10 mouse cellular contexts compared by ENCODE assay signal in genomic region chr11:102339195-102339594, GRCm38 (mm10). TPM values are rescaled to one million over a fixed set of nuclear protein-coding genes. Genes with fewer than 3 reads are reported as not detected.
A peak's percentile ranks its signal among the peaks of the same experiment; 100 is the strongest.
DNase-seq lines count a peak whose midpoint lies in the region; ATAC-seq and TF ChIP-seq lines count a peak whose summit lies in the region.
"Had no signal": no experiment of that assay in that cellular context is flagged by ENCODE, and none has a peak within 500 bp of the region (broad histone marks: within the 10 kb centered on the region; RNA-seq: fewer than 3 reads in every experiment).

No protein-coding gene starts in this region.

- 73% methylated on average over 11 of the region's 11 CpGs for WGBS in forebrain, embryonic 13.5 days
- 82% methylated on average over 11 of the region's 11 CpGs for WGBS in forebrain, embryonic 11.5 days
- WGBS in midbrain, postnatal 0 days: 78% methylated on average over 11 of the region's 11 CpGs
- 83% methylated on average over 11 of the region's 11 CpGs for WGBS in midbrain, embryonic 14.5 days

- H3K36me3 ChIP-seq in forebrain, embryonic 13.5 days (ENCODE audit: poor library complexity, severe bottlenecking): no peaks in the 10 kb centered on the region
- H3K36me3 ChIP-seq in forebrain, embryonic 11.5 days (ENCODE audit: control insufficient read depth, insufficient read depth, low read length): no peaks in the 10 kb centered on the region
- no peaks in the 10 kb centered on the region for H3K36me3 ChIP-seq in midbrain, postnatal 0 days (ENCODE audit: insufficient read depth, low read length)
- no peaks in the 10 kb centered on the region for H3K36me3 ChIP-seq in midbrain, embryonic 14.5 days (ENCODE audit: control insufficient read depth, insufficient read depth, low read length)
- H3K36me3 ChIP-seq: hindbrain, embryonic 10.5 days had no signal

- H3K9ac ChIP-seq in forebrain, embryonic 13.5 days: no peak overlapping the region
- no peak overlapping the region for H3K9ac ChIP-seq in forebrain, embryonic 11.5 days (ENCODE audit: low read length)
- no peak overlapping the region for H3K9ac ChIP-seq in midbrain, postnatal 0 days (replicated peaks; ENCODE audit: low read length, poor library complexity, severe bottlenecking)
- no peak overlapping the region for H3K9ac ChIP-seq in midbrain, embryonic 14.5 days (replicated peaks; ENCODE audit: low read length)

- no peak overlapping the region for H3K4me2 ChIP-seq in forebrain, embryonic 13.5 days
- no peak overlapping the region for H3K4me2 ChIP-seq in forebrain, embryonic 11.5 days (ENCODE audit: low read depth, low read length, severe bottlenecking)
- no peak overlapping the region for H3K4me2 ChIP-seq in midbrain, postnatal 0 days (ENCODE audit: low read depth, low read length, poor library complexity, severe bottlenecking)
- no peak overlapping the region for H3K4me2 ChIP-seq in midbrain, embryonic 14.5 days (ENCODE audit: low read length)

- no peak overlapping the region for H3K4me3 ChIP-seq in forebrain, embryonic 13.5 days
- H3K4me3 ChIP-seq in forebrain, embryonic 11.5 days (ENCODE audit: low read depth, low read length): no peak overlapping the region
- H3K4me3 ChIP-seq in midbrain, postnatal 0 days (ENCODE audit: low read depth, low read length): no peak overlapping the region
- H3K4me3 ChIP-seq in midbrain, embryonic 14.5 days (replicated peaks; ENCODE audit: low read depth, low read length): no peak overlapping the region
- no peak overlapping the region for H3K4me3 ChIP-seq in layer of hippocampus, adult 2 months
- H3K4me3 ChIP-seq: hindbrain, embryonic 10.5 days had no signal

- peaks cover 13% of the 10 kb centered on the region for H3K4me1 ChIP-seq in forebrain, embryonic 13.5 days
- no peaks in the 10 kb centered on the region for H3K4me1 ChIP-seq in forebrain, embryonic 11.5 days (replicated peaks; ENCODE audit: control insufficient read depth, insufficient read depth, low read length)
- H3K4me1 ChIP-seq in midbrain, postnatal 0 days (ENCODE audit: insufficient read depth, low read length): no peaks in the 10 kb centered on the region
- no peaks in the 10 kb centered on the region for H3K4me1 ChIP-seq in midbrain, embryonic 14.5 days (ENCODE audit: control insufficient read depth, insufficient read depth, low read length)

- no peaks in the 10 kb centered on the region for H3K27me3 ChIP-seq in forebrain, embryonic 13.5 days
- no peaks in the 10 kb centered on the region for H3K27me3 ChIP-seq in forebrain, embryonic 11.5 days (ENCODE audit: control insufficient read depth, insufficient read depth, low read length)
- no peaks in the 10 kb centered on the region for H3K27me3 ChIP-seq in midbrain, postnatal 0 days (ENCODE audit: insufficient read depth, low read length)
- no peaks in the 10 kb centered on the region for H3K27me3 ChIP-seq in midbrain, embryonic 14.5 days (ENCODE audit: control insufficient read depth, insufficient read depth, low read length)

- H3K27ac ChIP-seq in forebrain, embryonic 13.5 days: peak overlapping the region; percentile 55
- H3K27ac ChIP-seq in forebrain, embryonic 11.5 days (ENCODE audit: low read depth, low read length): no peak overlapping the region
- no peak overlapping the region for H3K27ac ChIP-seq in midbrain, postnatal 0 days (ENCODE audit: low read depth, low read length)
- no peak overlapping the region for H3K27ac ChIP-seq in midbrain, embryonic 14.5 days (replicated peaks; ENCODE audit: low read depth, low read length)
- no peak overlapping the region for H3K27ac ChIP-seq in layer of hippocampus, adult 2 months
- H3K27ac ChIP-seq: hindbrain, embryonic 10.5 days had no signal

- no peaks in the 10 kb centered on the region for H3K9me3 ChIP-seq in forebrain, embryonic 13.5 days (replicated peaks)
- no peaks in the 10 kb centered on the region for H3K9me3 ChIP-seq in forebrain, embryonic 11.5 days (ENCODE audit: control insufficient read depth, low read length)
- no peaks in the 10 kb centered on the region for H3K9me3 ChIP-seq in midbrain, postnatal 0 days (ENCODE audit: low read length)
- H3K9me3 ChIP-seq in midbrain, embryonic 14.5 days (ENCODE audit: control insufficient read depth, low read length): no peaks in the 10 kb centered on the region
- H3K9me3 ChIP-seq: hindbrain, embryonic 10.5 days had no signal

- no peak for ATAC-seq in forebrain, embryonic 13.5 days
- ATAC-seq in forebrain, embryonic 11.5 days (replicated peaks; ENCODE audit: low FRiP score): no peak
- no peak for ATAC-seq in midbrain, postnatal 0 days (ENCODE audit: low FRiP score)
- ATAC-seq in midbrain, embryonic 14.5 days (ENCODE audit: low FRiP score, low TSS enrichment): no peak

- no peak for DNase-seq in forebrain, embryonic 11.5 days (ENCODE audit: low spot score)
- DNase-seq in midbrain, postnatal 0 days (ENCODE audit: low spot score): peak; percentile 36
- DNase-seq in midbrain, embryonic 14.5 days: no peak
- peak; percentile 83 to 84 for DNase-seq in cerebellum, postnatal 36 days
- DNase-seq in lung, postnatal 14 days: peak; percentile 84
- no peak for DNase-seq in layer of hippocampus, adult 11-12 months (ENCODE audit: low spot score)
- DNase-seq in layer of hippocampus, adult 2 months (ENCODE audit: low spot score in 2 of 2): no peak

- no peak for TF ChIP-seq CTCF in midbrain, postnatal 0 days (IDR thresholded peaks at IDR 0.05)
- no peak for TF ChIP-seq CTCF in layer of hippocampus, adult 2 months (conservative IDR thresholded peaks at IDR 0.05)

RNA-seq across cellular contexts. Expression of gene Ubtf, which starts 19.7 kb away (rescaled TPM):
- 96.1 and 98.8 TPM in 2 replicates for polyA plus RNA-seq in forebrain, embryonic 13.5 days (2015; fragmentation: Nextera tagmentation; extraction: Ambion mirVana)
- polyA plus RNA-seq in forebrain, embryonic 11.5 days (2014; fragmentation: Nextera tagmentation; extraction: Ambion mirVana): 109 and 111 TPM in 2 replicates
- 64.3 and 71.4 TPM in 2 replicates for total RNA-seq in midbrain, postnatal 0 days (2014; rRNA removed)
- polyA plus RNA-seq in midbrain, postnatal 0 days (2015; fragmentation: Nextera tagmentation; extraction: Ambion mirVana): 56.3 and 64.3 TPM in 2 replicates
- 77.6 and 84.4 TPM in 2 replicates for polyA plus RNA-seq in midbrain, embryonic 14.5 days (2014; fragmentation: Nextera tagmentation; extraction: Ambion mirVana)
- total RNA-seq in layer of hippocampus, adult 2 months (2021): 100 to 1,000 TPM; 122 to 138 TPM

RNA-seq across cellular contexts. Expression of gene Slc4a1, which starts 26.8 kb away (rescaled TPM):
- 2.6 and 6.5 TPM in 2 replicates for polyA plus RNA-seq in forebrain, embryonic 13.5 days (2015; fragmentation: Nextera tagmentation; extraction: Ambion mirVana)
- polyA plus RNA-seq in forebrain, embryonic 11.5 days (2014; fragmentation: Nextera tagmentation; extraction: Ambion mirVana): 33.8 and 36.8 TPM in 2 replicates
- 0.33 and 1.1 TPM in 2 replicates for total RNA-seq in midbrain, postnatal 0 days (2014; rRNA removed)
- 0.27 and 0.42 TPM in 2 replicates for polyA plus RNA-seq in midbrain, postnatal 0 days (2015; fragmentation: Nextera tagmentation; extraction: Ambion mirVana)
- 0.51 and 2.3 TPM in 2 replicates for polyA plus RNA-seq in midbrain, embryonic 14.5 days (2014; fragmentation: Nextera tagmentation; extraction: Ambion mirVana)
- under 1 TPM; 0.15 to 0.23 TPM for total RNA-seq in layer of hippocampus, adult 2 months (2021)
- polyA plus RNA-seq: C2C12 had no signal

RNA-seq across cellular contexts. Expression of gene Atxn7l3, which starts 42.8 kb away (rescaled TPM):
- polyA plus RNA-seq in forebrain, embryonic 13.5 days (2015; fragmentation: Nextera tagmentation; extraction: Ambion mirVana): 21.8 and 22.7 TPM in 2 replicates
- polyA plus RNA-seq in forebrain, embryonic 11.5 days (2014; fragmentation: Nextera tagmentation; extraction: Ambion mirVana): 20.8 and 21.7 TPM in 2 replicates
- 166 and 169 TPM in 2 replicates for total RNA-seq in midbrain, postnatal 0 days (2014; rRNA removed)
- 25.4 and 26.5 TPM in 2 replicates for polyA plus RNA-seq in midbrain, postnatal 0 days (2015; fragmentation: Nextera tagmentation; extraction: Ambion mirVana)
- 38.5 and 42.4 TPM in 2 replicates for polyA plus RNA-seq in midbrain, embryonic 14.5 days (2014; fragmentation: Nextera tagmentation; extraction: Ambion mirVana)
- total RNA-seq in layer of hippocampus, adult 2 months (2021): 100 to 1,000 TPM; 165 to 169 TPM

RNA-seq across cellular contexts. Expression of gene Rundc3a, which starts 54.0 kb away (rescaled TPM):
- polyA plus RNA-seq in forebrain, embryonic 13.5 days (2015; fragmentation: Nextera tagmentation; extraction: Ambion mirVana): 93.9 and 94.8 TPM in 2 replicates
- polyA plus RNA-seq in forebrain, embryonic 11.5 days (2014; fragmentation: Nextera tagmentation; extraction: Ambion mirVana): 33.1 and 35.4 TPM in 2 replicates
- total RNA-seq in midbrain, postnatal 0 days (2014; rRNA removed): 379 and 397 TPM in 2 replicates
- polyA plus RNA-seq in midbrain, postnatal 0 days (2015; fragmentation: Nextera tagmentation; extraction: Ambion mirVana): 127 and 133 TPM in 2 replicates
- 113 and 165 TPM in 2 replicates for polyA plus RNA-seq in midbrain, embryonic 14.5 days (2014; fragmentation: Nextera tagmentation; extraction: Ambion mirVana)
- 100 to 1,000 TPM; 482 to 488 TPM for total RNA-seq in layer of hippocampus, adult 2 months (2021)

RNA-seq across cellular contexts. Expression of gene Tmub2, which starts 54.5 kb away (rescaled TPM):
- 63.2 and 69.6 TPM in 2 replicates for polyA plus RNA-seq in forebrain, embryonic 13.5 days (2015; fragmentation: Nextera tagmentation; extraction: Ambion mirVana)
- 50.0 and 58.5 TPM in 2 replicates for polyA plus RNA-seq in forebrain, embryonic 11.5 days (2014; fragmentation: Nextera tagmentation; extraction: Ambion mirVana)
- total RNA-seq in midbrain, postnatal 0 days (2014; rRNA removed): 80.5 and 90.8 TPM in 2 replicates
- polyA plus RNA-seq in midbrain, postnatal 0 days (2015; fragmentation: Nextera tagmentation; extraction: Ambion mirVana): 65.4 and 73.9 TPM in 2 replicates
- polyA plus RNA-seq in midbrain, embryonic 14.5 days (2014; fragmentation: Nextera tagmentation; extraction: Ambion mirVana): 76.4 and 78.4 TPM in 2 replicates
- total RNA-seq in layer of hippocampus, adult 2 months (2021): 10 to 100 TPM; 61.1 to 67.4 TPM

Comparison
In these comparisons a context has a peak if more than half of its experiments do, and no peak if none do; other contexts are left out.
1. DNase-seq: peak in midbrain, postnatal 0 days (single experiment), cerebellum, postnatal 36 days (2 of 2) and lung, postnatal 14 days (single experiment); none in forebrain, embryonic 11.5 days (single experiment), midbrain, embryonic 14.5 days (single experiment), layer of hippocampus, adult 11-12 months (single experiment) and layer of hippocampus, adult 2 months (0 of 2).